Mouse (Mus musculus): ENCODE measurements around the gene C1rl. TPM values are rescaled to one million over a fixed set of nuclear protein-coding genes. Genes with fewer than 3 reads are reported as not detected.
A peak's percentile ranks its signal among the peaks of the same experiment; 100 is the strongest.
"Not testable (repeated sequence)": the region's sequence is repeated elsewhere in the genome, so short reads cannot be mapped to it uniquely, and the experiment has no call there.

The C1rl gene
- total RNA-seq, 2 experiments from 2014 or later = 0.46 to 0.59 TPM

GRCm38 (mm10) chr6:124471783-124472638 lies 20.9 kb upstream of the C1rl start:
- DNase-seq; intact Hi-C loops (cut with DNase I): not testable (repeated sequence)

GRCm38 (mm10) chr6:124472801-124473200 lies 20.1 kb upstream of the C1rl start:
- intact Hi-C loops (cut with DNase I) = no loop called here
- DNase-seq = no peak

GRCm38 (mm10) chr6:124474621-124475020 lies 18.3 kb upstream of the C1rl start:
- DNase-seq = no peak
- intact Hi-C loops (cut with DNase I) = no loop called here

GRCm38 (mm10) chr6:124475335-124476075 lies 17.4 kb upstream of the C1rl start:
- intact Hi-C loops (cut with DNase I); DNase-seq: not testable (repeated sequence)

- intact Hi-C loops (cut with DNase I) = no loop called here
- no peak for DNase-seq
Measured at GRCm38 (mm10) chr6:124476216-124476615, 16.7 kb upstream of the C1rl start.

- intact Hi-C loops (cut with DNase I) = no loop called here
- no peak for DNase-seq
Measured at GRCm38 (mm10) chr6:124476796-124477195, 16.1 kb upstream of the C1rl start.

- DNase-seq = no peak
- intact Hi-C loops (cut with DNase I) = no loop called here
Measured at GRCm38 (mm10) chr6:124477221-124477655, 15.7 kb upstream of the C1rl start.

GRCm38 (mm10) chr6:124477922-124478651 lies 14.8 kb upstream of the C1rl start:
- intact Hi-C loops (cut with DNase I) = no loop called here
- DNase-seq = no peak

- no peak for DNase-seq
Measured at GRCm38 (mm10) chr6:124478874-124479572, 13.9 kb upstream of the C1rl start.

GRCm38 (mm10) chr6:124479573-124479930 lies 13.4 kb upstream of the C1rl start:
- no peak for DNase-seq
- intact Hi-C loops (cut with DNase I) = no loop called here

More at GRCm38 (mm10) chr6:124478874-124479572, 13.9 kb upstream of the C1rl start:
- intact Hi-C loops (cut with DNase I) = no loop called here

GRCm38 (mm10) chr6:124480295-124480694 lies 12.6 kb upstream of the C1rl start:
- intact Hi-C loops (cut with DNase I) = no loop called here
- no peak for DNase-seq

GRCm38 (mm10) chr6:124481571-124481970 lies 11.3 kb upstream of the C1rl start:
- peak; percentile 31 to 40 for DNase-seq
- intact Hi-C loops (cut with DNase I) = no loop called here

- DNase-seq; intact Hi-C loops (cut with DNase I): not testable (repeated sequence)
Measured at GRCm38 (mm10) chr6:124483831-124484230, 9.1 kb upstream of the C1rl start.

GRCm38 (mm10) chr6:124484851-124485250 lies 8.1 kb upstream of the C1rl start:
- intact Hi-C loops (cut with DNase I) = no loop called here

GRCm38 (mm10) chr6:124485414-124486144 lies 7.3 kb upstream of the C1rl start:
- no peak for DNase-seq
- intact Hi-C loops (cut with DNase I) = no loop called here

More at GRCm38 (mm10) chr6:124484851-124485250, 8.1 kb upstream of the C1rl start:
- no peak for DNase-seq

- no peak for DNase-seq
- intact Hi-C loops (cut with DNase I) = no loop called here
Measured at GRCm38 (mm10) chr6:124487509-124487908, 5.4 kb upstream of the C1rl start.

GRCm38 (mm10) chr6:124488952-124489351 lies 4.0 kb upstream of the C1rl start:
- no peak for DNase-seq
- intact Hi-C loops (cut with DNase I) = no loop called here

GRCm38 (mm10) chr6:124491427-124491826 lies 1.5 kb upstream of the C1rl start:
- intact Hi-C loops (cut with DNase I) = no loop called here
- DNase-seq = no peak

GRCm38 (mm10) chr6:124493886-124494285 lies 973 bp downstream of the C1rl start:
- intact Hi-C loops (cut with DNase I) = no loop called here
- DNase-seq = no peak

GRCm38 (mm10) chr6:124496054-124496453 lies 3.1 kb downstream of the C1rl start:
- no peak for DNase-seq
- intact Hi-C loops (cut with DNase I) = no loop called here
